In the genomic region with DNA sequence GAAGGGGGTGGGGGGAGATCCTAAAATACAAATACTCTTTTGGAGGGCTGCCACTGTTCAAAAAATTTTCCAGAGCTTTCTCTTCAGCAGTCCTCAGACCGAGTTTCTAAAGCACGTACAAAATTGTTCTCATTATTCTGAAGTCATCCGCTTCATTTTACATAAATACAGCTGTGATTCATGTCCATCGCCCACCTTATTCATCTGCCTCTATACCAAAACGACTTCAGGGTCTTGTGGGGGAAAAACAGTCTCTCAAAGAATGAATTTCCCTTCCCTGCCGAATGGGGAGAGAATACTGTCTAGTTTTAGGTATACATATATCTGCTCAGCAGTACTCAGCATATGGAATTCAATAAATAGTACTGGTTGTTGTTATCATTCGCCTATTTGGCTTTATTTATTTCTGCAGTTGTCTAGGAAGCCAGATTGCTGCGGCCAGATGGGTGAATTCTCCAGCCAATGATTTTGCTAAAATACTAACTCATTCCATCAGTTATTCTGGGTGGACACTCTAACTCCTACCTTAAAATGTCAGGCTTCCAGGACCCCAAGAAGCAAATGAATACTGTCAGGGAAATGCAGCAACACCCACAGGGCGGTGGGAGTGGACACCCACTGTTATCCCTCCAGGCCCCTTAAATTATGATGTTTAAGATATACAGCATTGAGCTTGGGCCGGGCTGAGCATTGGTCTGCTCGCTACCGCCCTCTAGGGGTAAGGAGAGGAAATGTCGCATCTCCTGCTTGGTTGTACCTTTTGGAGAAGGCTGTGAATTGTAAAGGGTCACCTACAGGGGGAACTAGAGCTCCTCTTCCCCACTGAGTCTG, we compare ENCODE assay signal across 9 mouse cellular contexts. TPM values are rescaled to one million over a fixed set of nuclear protein-coding genes. Genes with fewer than 3 reads are reported as not detected.
DNase-seq lines count a peak whose midpoint lies in the region; ATAC-seq and TF ChIP-seq lines count a peak whose summit lies in the region.
"Had no signal": no experiment of that assay in that cellular context is flagged by ENCODE, and none has a peak within 500 bp of the region (broad histone marks: within the 10 kb centered on the region; RNA-seq: fewer than 3 reads in every experiment).

No protein-coding gene starts in this region.

- peak; percentile 60 for DNase-seq in hindbrain, postnatal 0 days (ENCODE audit: low spot score)
- DNase-seq in hindbrain, embryonic 14.5 days (ENCODE audit: low spot score) = no peak
- DNase-seq in c-Kit-positive CD71-positive TER-119-negative erythroid progenitor cells, embryonic 14.5 days (ENCODE audit: low read depth) = peak; percentile 23
- DNase-seq in forelimb bud, embryonic 11.5 days (ENCODE audit: low read depth, low spot score) = peak; percentile 46
- DNase-seq in layer of hippocampus, postnatal 10 days (ENCODE audit: low spot score in 2 of 2) = peak; percentile 55 to 69
- DNase-seq in midbrain, postnatal 0 days (ENCODE audit: low spot score) = no peak
- DNase-seq in testis, postnatal 10 days (ENCODE audit: low spot score) = peak; percentile 63

- no peak overlapping the region for H3K4me3 ChIP-seq in hindbrain, postnatal 0 days (ENCODE audit: low read length)
- H3K4me3 ChIP-seq in hindbrain, embryonic 14.5 days (replicated peaks; ENCODE audit: low read length) = no peak overlapping the region
- H3K4me3 ChIP-seq in ES-Bruce4 (ENCODE audit: low read depth, low read length) = no peak overlapping the region
- H3K4me3 ChIP-seq in midbrain, postnatal 0 days (ENCODE audit: low read depth, low read length) = no peak overlapping the region
- H3K4me3 ChIP-seq: embryonic facial prominence, embryonic 15.5 days had no signal

- no peak overlapping the region for H3K9ac ChIP-seq in hindbrain, postnatal 0 days (replicated peaks; ENCODE audit: low read length)
- no peak overlapping the region for H3K9ac ChIP-seq in hindbrain, embryonic 14.5 days
- H3K9ac ChIP-seq in ES-Bruce4 (ENCODE audit: low read depth, poor library complexity, severe bottlenecking) = no peak overlapping the region
- H3K9ac ChIP-seq in midbrain, postnatal 0 days (replicated peaks; ENCODE audit: low read length, poor library complexity, severe bottlenecking) = no peak overlapping the region
- H3K9ac ChIP-seq: embryonic facial prominence, embryonic 15.5 days had no signal

- 0 out of 2 replicates have a peak, but pooled peaks have one; percentile 27 for TF ChIP-seq EP300 in ES-Bruce4 (IDR thresholded peaks at IDR 0.05; ENCODE audit: insufficient read depth, low read depth, low read length)

- no peaks in the 10 kb centered on the region for H3K27me3 ChIP-seq in hindbrain, postnatal 0 days (ENCODE audit: insufficient read depth, low read length)
- H3K27me3 ChIP-seq in hindbrain, embryonic 14.5 days (ENCODE audit: control insufficient read depth, insufficient read depth, low read length) = no peaks in the 10 kb centered on the region
- H3K27me3 ChIP-seq in ES-Bruce4 (ENCODE audit: control insufficient read depth, insufficient read depth, low read length, poor library complexity, severe bottlenecking) = no peaks in the 10 kb centered on the region; the same call in 1 of the 2 replicates
- no peaks in the 10 kb centered on the region for H3K27me3 ChIP-seq in midbrain, postnatal 0 days (ENCODE audit: insufficient read depth, low read length)
- H3K27me3 ChIP-seq: embryonic facial prominence, embryonic 15.5 days had no signal

- TF ChIP-seq POLR2A in ES-Bruce4 (IDR thresholded peaks at IDR 0.05; ENCODE audit: insufficient read depth, low read length) = no peak

- H3K4me2 ChIP-seq in hindbrain, postnatal 0 days (ENCODE audit: low read depth, low read length) = no peak overlapping the region
- H3K4me2 ChIP-seq in hindbrain, embryonic 14.5 days (replicated peaks) = no peak overlapping the region
- H3K4me2 ChIP-seq in midbrain, postnatal 0 days (ENCODE audit: low read depth, low read length, poor library complexity, severe bottlenecking) = no peak overlapping the region
- H3K4me2 ChIP-seq: embryonic facial prominence, embryonic 15.5 days had no signal

- ATAC-seq in hindbrain, postnatal 0 days = no peak
- no peak for ATAC-seq in hindbrain, embryonic 14.5 days (ENCODE audit: low FRiP score)
- no peak for ATAC-seq in midbrain, postnatal 0 days (ENCODE audit: low FRiP score)

- H3K4me1 ChIP-seq in hindbrain, postnatal 0 days (ENCODE audit: insufficient read depth, low read length) = no peaks in the 10 kb centered on the region
- H3K4me1 ChIP-seq in hindbrain, embryonic 14.5 days (replicated peaks; ENCODE audit: control insufficient read depth, insufficient read depth, low read length) = no peaks in the 10 kb centered on the region
- H3K4me1 ChIP-seq in ES-Bruce4 (ENCODE audit: control insufficient read depth, insufficient read depth, low read length) = peaks cover 4% of the 10 kb centered on the region
- H3K4me1 ChIP-seq in midbrain, postnatal 0 days (ENCODE audit: insufficient read depth, low read length) = no peaks in the 10 kb centered on the region
- H3K4me1 ChIP-seq: embryonic facial prominence, embryonic 15.5 days had no signal

- H3K27ac ChIP-seq in hindbrain, postnatal 0 days = no peak overlapping the region
- H3K27ac ChIP-seq in hindbrain, embryonic 14.5 days = no peak overlapping the region
- no peak overlapping the region for H3K27ac ChIP-seq in ES-Bruce4 (ENCODE audit: insufficient read depth, low read length)
- no peak overlapping the region for H3K27ac ChIP-seq in midbrain, postnatal 0 days (ENCODE audit: low read depth, low read length)
- H3K27ac ChIP-seq: embryonic facial prominence, embryonic 15.5 days had no signal

- WGBS in hindbrain, postnatal 0 days = 41% methylated on average over 13 of the region's 13 CpGs
- WGBS in hindbrain, embryonic 14.5 days = 46% methylated on average over 13 of the region's 13 CpGs
- WGBS in midbrain, postnatal 0 days = 44% methylated on average over 13 of the region's 13 CpGs

- H3K9me3 ChIP-seq in hindbrain, postnatal 0 days (ENCODE audit: low read length) = no peaks in the 10 kb centered on the region
- no peaks in the 10 kb centered on the region for H3K9me3 ChIP-seq in hindbrain, embryonic 14.5 days (ENCODE audit: control insufficient read depth, low read length)
- H3K9me3 ChIP-seq in ES-Bruce4 (replicated peaks; ENCODE audit: control insufficient read depth, insufficient read depth, low read length, poor library complexity, severe bottlenecking) = no peaks in the 10 kb centered on the region
- H3K9me3 ChIP-seq in midbrain, postnatal 0 days (ENCODE audit: low read length) = no peaks in the 10 kb centered on the region
- H3K9me3 ChIP-seq: embryonic facial prominence, embryonic 15.5 days had no signal

- TF ChIP-seq CTCF in hindbrain, postnatal 0 days (IDR thresholded peaks at IDR 0.05; ENCODE audit: low read depth) = peak; percentile 87
- peak; percentile 98 for TF ChIP-seq CTCF in ES-Bruce4 (IDR thresholded peaks at IDR 0.05; ENCODE audit: low read depth, low read length)
- peak; percentile 79 for TF ChIP-seq CTCF in midbrain, postnatal 0 days (IDR thresholded peaks at IDR 0.05)

- H3K36me3 ChIP-seq in hindbrain, postnatal 0 days (ENCODE audit: insufficient read depth, low read length) = no peaks in the 10 kb centered on the region
- H3K36me3 ChIP-seq in hindbrain, embryonic 14.5 days (replicated peaks; ENCODE audit: control insufficient read depth, insufficient read depth) = no peaks in the 10 kb centered on the region
- H3K36me3 ChIP-seq in ES-Bruce4 (ENCODE audit: control insufficient read depth, insufficient read depth, low read length, poor library complexity, severe bottlenecking) = no peaks in the 10 kb centered on the region
- no peaks in the 10 kb centered on the region for H3K36me3 ChIP-seq in midbrain, postnatal 0 days (ENCODE audit: insufficient read depth, low read length)
- H3K36me3 ChIP-seq: embryonic facial prominence, embryonic 15.5 days had no signal

RNA-seq across cellular contexts. Expression of a gene that starts 27.9 kb away (rescaled TPM):
- total RNA-seq in hindbrain, postnatal 0 days (2014; rRNA removed) = 44.3 and 51.1 TPM in 2 replicates
- 47.1 and 47.7 TPM in 2 replicates for polyA plus RNA-seq in hindbrain, postnatal 0 days (2015; fragmentation: Nextera tagmentation; extraction: Ambion mirVana)
- 51.8 and 53.8 TPM in 2 replicates for polyA plus RNA-seq in hindbrain, embryonic 14.5 days (2014; fragmentation: Nextera tagmentation; extraction: Ambion mirVana)
- polyA plus RNA-seq in ES-Bruce4 (2011; ENCODE audit: insufficient read depth, insufficient read length, low read depth, missing spikeins) = 58.2 and 60.3 TPM in 2 replicates
- total RNA-seq in layer of hippocampus, postnatal 10 days (2021) = 10 to 100 TPM; 22.7 to 23.5 TPM
- 39.4 and 50.8 TPM in 2 replicates for total RNA-seq in midbrain, postnatal 0 days (2014; rRNA removed)
- polyA plus RNA-seq in midbrain, postnatal 0 days (2015; fragmentation: Nextera tagmentation; extraction: Ambion mirVana) = 45.9 and 47.7 TPM in 2 replicates

Comparison
In these comparisons a context has a peak if more than half of its experiments do, and no peak if none do; other contexts are left out.
1. DNase-seq: peak in hindbrain, postnatal 0 days (single experiment), c-Kit-positive CD71-positive TER-119-negative erythroid progenitor cells, embryonic 14.5 days (single experiment), forelimb bud, embryonic 11.5 days (single experiment), layer of hippocampus, postnatal 10 days (2 of 2) and testis, postnatal 10 days (single experiment); none in hindbrain, embryonic 14.5 days (single experiment) and midbrain, postnatal 0 days (single experiment).
2. Peak in every context shown above with its lines, with median percentiles within 50 percentile points of each other: CTCF ChIP-seq.